ENCODE assay signal across 9 mouse cellular contexts in genomic region chr14:25786959-25787358, GRCm38 (mm10). TPM values are rescaled to one million over a fixed set of nuclear protein-coding genes. Genes with fewer than 3 reads are reported as not detected.
DNase-seq lines count a peak whose midpoint lies in the region; ATAC-seq lines count a peak whose summit lies in the region.
"Had no signal": no experiment of that assay in that cellular context is flagged by ENCODE, and none has a peak within 500 bp of the region (broad histone marks: within the 10 kb centered on the region; RNA-seq: fewer than 3 reads in every experiment).

No protein-coding gene starts in this region.

- no peak for ATAC-seq in activated CD4-positive, CD25-positive, alpha-beta regulatory T cell, adult 4 months
- ATAC-seq in megakaryocyte, adult 5-6 weeks (ENCODE audit: poor library complexity, severe bottlenecking), result no peak

- peak; percentile 43 for DNase-seq in adrenal gland, postnatal 10 days
- no peak for DNase-seq in adrenal gland, postnatal 25 days
- peak; percentile 85 for DNase-seq in gastrocnemius, adult 18-20 months (ENCODE audit: low spot score)
- DNase-seq in kidney, adult 18-20 months, result peak; percentile 18
- DNase-seq in lung, postnatal 4 days, result peak; percentile 75 to 90
- no peak for DNase-seq in frontal cortex, postnatal 14 days (ENCODE audit: low spot score in 2 of 2)
- DNase-seq: adrenal gland, adult 8-10 months had no signal

RNA-seq across cellular contexts. Expression of gene Zcchc24, which starts 18.1 kb away (rescaled TPM):
- total RNA-seq in adrenal gland, postnatal 10 days (2021), result 10 to 100 TPM; 40.5 to 42.0 TPM
- total RNA-seq in adrenal gland, postnatal 25 days (2021), result 16.2 and 18.4 TPM in 2 replicates
- total RNA-seq in gastrocnemius, adult 18-20 months (2021), result 10 to 100 TPM; 53.7 to 60.4 TPM
- under 1 TPM; 0.37 to 0.54 TPM for polyA plus RNA-seq in activated CD4-positive, CD25-positive, alpha-beta regulatory T cell, adult 4 months (2017; shearing (Covaris generic))
- 33.6 and 37.0 TPM in 2 replicates for total RNA-seq in megakaryocyte, adult 5-6 weeks (2015)
- total RNA-seq in megakaryocyte, adult 5-6 weeks (2017), result 23.2 and 24.1 TPM in 2 replicates

RNA-seq across cellular contexts. Expression of gene Anxa11, which starts 55.0 kb away (rescaled TPM):
- total RNA-seq in adrenal gland, postnatal 10 days (2021), result 10 to 100 TPM; 48.8 to 56.2 TPM
- total RNA-seq in adrenal gland, postnatal 25 days (2021), result 70.1 and 72.0 TPM in 2 replicates
- 100 to 1,000 TPM; 100 to 102 TPM for total RNA-seq in gastrocnemius, adult 18-20 months (2021)
- 10 to 100 TPM; 60.6 to 78.5 TPM for polyA plus RNA-seq in activated CD4-positive, CD25-positive, alpha-beta regulatory T cell, adult 4 months (2017; shearing (Covaris generic))
- total RNA-seq in megakaryocyte, adult 5-6 weeks (2015), result 91.2 and 103 TPM in 2 replicates
- total RNA-seq in megakaryocyte, adult 5-6 weeks (2017), result 21.2 and 38.7 TPM in 2 replicates

Comparison
In these comparisons a context has a peak if more than half of its experiments do, and no peak if none do; other contexts are left out.
1. DNase-seq: peak in adrenal gland, postnatal 10 days (single experiment), gastrocnemius, adult 18-20 months (single experiment), kidney, adult 18-20 months (single experiment) and lung, postnatal 4 days (2 of 2); none in adrenal gland, postnatal 25 days (single experiment) and frontal cortex, postnatal 14 days (0 of 2).